Mouse (Mus musculus) heart, adult 8-10 months (tissue): ENCODE measurements around the gene Gm21750. TPM values are rescaled to one million over a fixed set of nuclear protein-coding genes. Genes with fewer than 3 reads are reported as not detected.
"Not testable (repeated sequence)": the region's sequence is repeated elsewhere in the genome, so short reads cannot be mapped to it uniquely, and the experiment has no call there.

Source experiments
- DNase-seq: peaks from one replicate; pipeline ENCODE4 v3.0.0; 2022; ENCODE audit warnings: low spot score
- total RNA-seq, 4 experiments: library from RNA; stranded (reverse); gene quantifications; 2 replicates each; pipeline ENCODE4 v1.2.4; 2022

Gm21750 gene
- total RNA-seq: not detected

GRCm38 (mm10) chr14:73660925-73661324 is at the start of gene Gm21750:
TSS of gene Gm21750 (plus strand) at chr14:73661225.
- DNase-seq: not testable (repeated sequence)

GRCm38 (mm10) chr14:73614961-73615360 is 46.1 kb upstream of the Gm21750 start:
- DNase-seq: not testable (repeated sequence)

- DNase-seq: no peak
Observed at GRCm38 (mm10) chr14:73620880-73621279, 40.1 kb upstream of the Gm21750 start.

GRCm38 (mm10) chr14:73622988-73623387 is 38.0 kb upstream of the Gm21750 start:
- no peak for DNase-seq

GRCm38 (mm10) chr14:73625469-73625868 is 35.6 kb upstream of the Gm21750 start:
- no peak for DNase-seq

GRCm38 (mm10) chr14:73631511-73631910 is 29.5 kb upstream of the Gm21750 start:
- DNase-seq: peak; percentile 68

GRCm38 (mm10) chr14:73632648-73633263 is 28.3 kb upstream of the Gm21750 start:
- DNase-seq: peak; percentile 71

GRCm38 (mm10) chr14:73634356-73634755 is 26.7 kb upstream of the Gm21750 start:
- no peak for DNase-seq

- DNase-seq: no peak
Observed at GRCm38 (mm10) chr14:73637460-73637859, 23.6 kb upstream of the Gm21750 start.

GRCm38 (mm10) chr14:73650179-73650578 is 10.8 kb upstream of the Gm21750 start:
- no peak for DNase-seq

- no peak for DNase-seq
Observed at GRCm38 (mm10) chr14:73670091-73670490, 9.1 kb downstream of the Gm21750 start.

GRCm38 (mm10) chr14:73687726-73688125 is 26.7 kb downstream of the Gm21750 start:
- peak; percentile 3 for DNase-seq

- DNase-seq: no peak
Observed at GRCm38 (mm10) chr14:73688427-73688826, 27.4 kb downstream of the Gm21750 start.

- no peak for DNase-seq
Observed at GRCm38 (mm10) chr14:73700256-73700655, 39.2 kb downstream of the Gm21750 start.

- DNase-seq: no peak
Observed at GRCm38 (mm10) chr14:73709412-73710110, 48.5 kb downstream of the Gm21750 start.

Other genes with a start within 250 kb of the Gm21750 start
- gene Med4, start 151.2 kb upstream of the Gm21750 start, total RNA-seq: 10 to 100 TPM; 19.8 to 23.7 (median 21.3) TPM
- 100 to 1,000 TPM; 674 to 810 (median 734) TPM for gene Sucla2, start 135.9 kb upstream of the Gm21750 start, total RNA-seq
- gene Nudt15, start 113.0 kb upstream of the Gm21750 start, total RNA-seq: 10 to 100 TPM in 1 of 4 experiments, 1 to 10 TPM in 3; 7.4 to 10.5 (median 8.8) TPM